Mouse (Mus musculus): ENCODE measurements at regions not wholly inside any gene's neighbourhood (a gene's known extent, or its start where the extent isn't known, plus 50 kb on each side); places are given as distances from the start of the nearest gene placed in this dataset.

GRCm38 (mm10) chr13:52045349-52045748, 198.9 kb downstream of the Gadd45g start:
- no peaks in the 10 kb centered on the region; the same call in 1 of the 2 replicates for H3K27me3 ChIP-seq
- no peaks in the 10 kb centered on the region; the same call in 1 of the 2 replicates for H3K9me3 ChIP-seq (replicated peaks)
- no peaks in the 10 kb centered on the region for H3K36me3 ChIP-seq
- WGBS: 86% methylated on average over 3 of the region's 3 CpGs
- H3K4me2 ChIP-seq (replicated peaks): no peak overlapping the region
- ATAC-seq (ENCODE audit: low FRiP score): no peak
- no peak overlapping the region for H3K4me3 ChIP-seq
- H3K9ac ChIP-seq: no peak overlapping the region
- H3K4me1 ChIP-seq: peaks cover 36% of the 10 kb centered on the region
- H3K27ac ChIP-seq: no peak overlapping the region

GRCm38 (mm10) chr13:52046020-52046419, 199.5 kb downstream of the Gadd45g start:
- peaks cover 35% of the 10 kb centered on the region for H3K4me1 ChIP-seq
- 57% methylated on average over 5 of the region's 5 CpGs for WGBS
- no peaks in the 10 kb centered on the region; the same call in 1 of the 2 replicates for H3K9me3 ChIP-seq (replicated peaks)
- no peak overlapping the region for H3K4me2 ChIP-seq (replicated peaks)
- no peak overlapping the region for H3K9ac ChIP-seq
- no peaks in the 10 kb centered on the region; the same call in 1 of the 2 replicates for H3K27me3 ChIP-seq
- ATAC-seq (ENCODE audit: low FRiP score): no peak
- H3K4me3 ChIP-seq: no peak overlapping the region
- H3K36me3 ChIP-seq: no peaks in the 10 kb centered on the region
- no peak overlapping the region for H3K27ac ChIP-seq

- 80% methylated on average over 11 of the region's 11 CpGs for WGBS
- H3K4me3 ChIP-seq: no peak overlapping the region
- H3K27me3 ChIP-seq: no peaks in the 10 kb centered on the region; the same call in 1 of the 2 replicates
- H3K36me3 ChIP-seq: no peaks in the 10 kb centered on the region
- H3K9ac ChIP-seq: no peak overlapping the region
- H3K27ac ChIP-seq: no peak overlapping the region
- no peaks in the 10 kb centered on the region; the same call in 1 of the 2 replicates for H3K9me3 ChIP-seq (replicated peaks)
- no peak overlapping the region for H3K4me2 ChIP-seq (replicated peaks)
- H3K4me1 ChIP-seq: peaks cover 29% of the 10 kb centered on the region
- ATAC-seq (ENCODE audit: low FRiP score): no peak
Observed at GRCm38 (mm10) chr13:52046700-52047099, 200.2 kb downstream of the Gadd45g start.

GRCm38 (mm10) chr13:52047937-52048336, 201.5 kb downstream of the Gadd45g start:
- Histone ChIP-seq H3K9me3 (replicated peaks) (no peaks in the 10 kb centered on the region; the same call in 1 of the 2 replicates), H3K27me3 (no peaks in the 10 kb centered on the region; the same call in 1 of the 2 replicates), H3K4me3 (no peak overlapping the region), H3K4me2 (replicated peaks) (no peak overlapping the region), H3K36me3 (no peaks in the 10 kb centered on the region), H3K4me1 (peaks cover 21% of the 10 kb centered on the region), H3K9ac (no peak overlapping the region), H3K27ac (no peak overlapping the region)
- 78% methylated on average over 6 of the region's 6 CpGs for WGBS
- ATAC-seq (ENCODE audit: low FRiP score): no peak

- no peak for ATAC-seq (ENCODE audit: low FRiP score)
- WGBS: 95% methylated on average over 3 of the region's 3 CpGs
- Histone ChIP-seq H3K4me1 (peaks cover 21% of the 10 kb centered on the region), H3K9me3 (replicated peaks) (no peaks in the 10 kb centered on the region; the same call in 1 of the 2 replicates), H3K9ac (no peak overlapping the region), H3K27ac (no peak overlapping the region), H3K4me2 (replicated peaks) (no peak overlapping the region), H3K4me3 (no peak overlapping the region), H3K27me3 (no peaks in the 10 kb centered on the region; the same call in 1 of the 2 replicates), H3K36me3 (no peaks in the 10 kb centered on the region)
Observed at GRCm38 (mm10) chr13:52048777-52049176, 202.3 kb downstream of the Gadd45g start.

- H3K4me1 ChIP-seq: peaks cover 21% of the 10 kb centered on the region
- no peak overlapping the region for H3K27ac ChIP-seq
- no peaks in the 10 kb centered on the region; the same call in 1 of the 2 replicates for H3K27me3 ChIP-seq
- ATAC-seq (ENCODE audit: low FRiP score): no peak
- no peak overlapping the region for H3K9ac ChIP-seq
- no peak overlapping the region for H3K4me2 ChIP-seq (replicated peaks)
- no peaks in the 10 kb centered on the region for H3K36me3 ChIP-seq
- H3K4me3 ChIP-seq: no peak overlapping the region
- WGBS: 99% methylated on average over 2 of the region's 2 CpGs
- H3K9me3 ChIP-seq (replicated peaks): no peaks in the 10 kb centered on the region; the same call in 1 of the 2 replicates
Observed at GRCm38 (mm10) chr13:52049249-52049648, 202.8 kb downstream of the Gadd45g start.

GRCm38 (mm10) chr13:52055741-52056140, 209.3 kb downstream of the Gadd45g start:
- H3K36me3 ChIP-seq: no peaks in the 10 kb centered on the region
- H3K27ac ChIP-seq: no peak overlapping the region
- H3K9ac ChIP-seq: no peak overlapping the region
- no peaks in the 10 kb centered on the region for H3K9me3 ChIP-seq (replicated peaks)
- no peak overlapping the region for H3K4me3 ChIP-seq
- 87% methylated on average over 8 of the region's 8 CpGs for WGBS
- H3K4me2 ChIP-seq (replicated peaks): no peak overlapping the region
- no peaks in the 10 kb centered on the region for H3K4me1 ChIP-seq
- no peaks in the 10 kb centered on the region for H3K27me3 ChIP-seq
- no peak for ATAC-seq (ENCODE audit: low FRiP score)

- H3K36me3 ChIP-seq: no peaks in the 10 kb centered on the region
- no peaks in the 10 kb centered on the region for H3K4me1 ChIP-seq
- H3K9me3 ChIP-seq (replicated peaks): no peaks in the 10 kb centered on the region
- no peak overlapping the region for H3K9ac ChIP-seq
- H3K4me2 ChIP-seq (replicated peaks): no peak overlapping the region
- 86% methylated on average over 10 of the region's 10 CpGs for WGBS
- no peak for ATAC-seq (ENCODE audit: low FRiP score)
- no peak overlapping the region for H3K4me3 ChIP-seq
- no peaks in the 10 kb centered on the region for H3K27me3 ChIP-seq
- no peak overlapping the region for H3K27ac ChIP-seq
Observed at GRCm38 (mm10) chr13:52057456-52057855, 211.0 kb downstream of the Gadd45g start.

GRCm38 (mm10) chr13:52059756-52060417, 213.4 kb downstream of the Gadd45g start:
- 83% methylated on average over 22 of the region's 22 CpGs for WGBS
- H3K4me1 ChIP-seq: no peaks in the 10 kb centered on the region
- ATAC-seq (ENCODE audit: low FRiP score): no peak
- H3K27me3 ChIP-seq: no peaks in the 10 kb centered on the region
- no peaks in the 10 kb centered on the region for H3K9me3 ChIP-seq (replicated peaks)
- no peak overlapping the region for H3K4me3 ChIP-seq
- no peak overlapping the region for H3K9ac ChIP-seq
- no peak overlapping the region for H3K4me2 ChIP-seq (replicated peaks)
- no peak overlapping the region for H3K27ac ChIP-seq
- H3K36me3 ChIP-seq: no peaks in the 10 kb centered on the region

- H3K4me1 ChIP-seq: no peaks in the 10 kb centered on the region
- H3K4me2 ChIP-seq (replicated peaks): no peak overlapping the region
- no peak for ATAC-seq (ENCODE audit: low FRiP score)
- 56% methylated on average over 10 of the region's 10 CpGs for WGBS
- no peaks in the 10 kb centered on the region for H3K36me3 ChIP-seq
- no peaks in the 10 kb centered on the region for H3K27me3 ChIP-seq
- no peak overlapping the region for H3K9ac ChIP-seq
- no peak overlapping the region for H3K27ac ChIP-seq
- no peaks in the 10 kb centered on the region for H3K9me3 ChIP-seq (replicated peaks)
- no peak overlapping the region for H3K4me3 ChIP-seq
Observed at GRCm38 (mm10) chr13:52060418-52060870, 214.0 kb downstream of the Gadd45g start.

- Histone ChIP-seq H3K9me3 (replicated peaks) (no peaks in the 10 kb centered on the region), H3K27ac (no peak overlapping the region), H3K9ac (no peak overlapping the region), H3K4me1 (no peaks in the 10 kb centered on the region), H3K4me2 (replicated peaks) (no peak overlapping the region), H3K27me3 (no peaks in the 10 kb centered on the region), H3K36me3 (no peaks in the 10 kb centered on the region), H3K4me3 (no peak overlapping the region)
- ATAC-seq (ENCODE audit: low FRiP score): no peak
Observed at GRCm38 (mm10) chr13:52061454-52061853, 215.0 kb downstream of the Gadd45g start.

- Histone ChIP-seq H3K4me1 (no peaks in the 10 kb centered on the region), H3K9me3 (replicated peaks) (no peaks in the 10 kb centered on the region), H3K36me3 (no peaks in the 10 kb centered on the region), H3K27ac (no peak overlapping the region), H3K9ac (no peak overlapping the region), H3K4me3 (no peak overlapping the region), H3K4me2 (replicated peaks) (no peak overlapping the region), H3K27me3 (no peaks in the 10 kb centered on the region)
- ATAC-seq (ENCODE audit: low FRiP score): no peak
- 88% methylated on average over 4 of the region's 4 CpGs for WGBS
Observed at GRCm38 (mm10) chr13:52061881-52062280, 215.4 kb downstream of the Gadd45g start.

- no peaks in the 10 kb centered on the region for H3K27me3 ChIP-seq
- H3K4me3 ChIP-seq: no peak overlapping the region
- H3K4me2 ChIP-seq (replicated peaks): no peak overlapping the region
- no peak for ATAC-seq (ENCODE audit: low FRiP score)
- 83% methylated on average over 1 of the region's 1 CpGs for WGBS
- no peak overlapping the region for H3K9ac ChIP-seq
- H3K27ac ChIP-seq: no peak overlapping the region
- no peaks in the 10 kb centered on the region for H3K4me1 ChIP-seq
- no peaks in the 10 kb centered on the region for H3K9me3 ChIP-seq (replicated peaks)
- H3K36me3 ChIP-seq: no peaks in the 10 kb centered on the region
Observed at GRCm38 (mm10) chr13:52062576-52062975, 216.1 kb downstream of the Gadd45g start.

All from hindbrain, embryonic 12.5 days (tissue).